Mouse (Mus musculus): Measurements from ENCODE around the gene Aprt. TPM values are rescaled to one million over a fixed set of nuclear protein-coding genes. Genes with fewer than 3 reads are reported as not detected.

Gene Aprt
- polyA plus RNA-seq, 1 experiment from 2014 or later: 156 TPM

- Histone ChIP-seq H3K9me3 (replicated peaks; ENCODE audit: control insufficient read depth, low read length, poor library complexity, severe bottlenecking) (no peaks in the 10 kb centered on the region), H3K4me2 (ENCODE audit: low read length) (no peak overlapping the region), H3K4me1 (ENCODE audit: control insufficient read depth, insufficient read depth, low read length) (peaks cover 23% of the 10 kb centered on the region), H3K9ac (ENCODE audit: low read depth, low read length) (no peak overlapping the region), H3K4me3 (ENCODE audit: low read depth, low read length) (no peak overlapping the region), H3K27ac (ENCODE audit: low read length) (no peak overlapping the region), H3K27me3 (ENCODE audit: control insufficient read depth, insufficient read depth, low read depth, low read length) (no peaks in the 10 kb centered on the region), H3K36me3 (ENCODE audit: control insufficient read depth, insufficient read depth, low read length) (0 out of 2 replicates have a peak, but pooled peaks cover 2% of the 10 kb centered on the region)
- 95% methylated on average over 17 of the region's 17 CpGs for WGBS
- no peak for ATAC-seq
Observed at GRCm38 (mm10) chr8:122571750-122572267, 4.9 kb downstream of the Aprt start.

- no peak for ATAC-seq
- 97% methylated on average over 11 of the region's 11 CpGs for WGBS
- H3K9me3 ChIP-seq (replicated peaks; ENCODE audit: control insufficient read depth, low read length, poor library complexity, severe bottlenecking): no peaks in the 10 kb centered on the region
- no peak overlapping the region for H3K4me3 ChIP-seq (ENCODE audit: low read depth, low read length)
- H3K27ac ChIP-seq (ENCODE audit: low read length): no peak overlapping the region
- peaks cover 29% of the 10 kb centered on the region for H3K4me1 ChIP-seq (ENCODE audit: control insufficient read depth, insufficient read depth, low read length)
- 0 out of 2 replicates have a peak, but pooled peaks cover 2% of the 10 kb centered on the region for H3K36me3 ChIP-seq (ENCODE audit: control insufficient read depth, insufficient read depth, low read length)
- H3K4me2 ChIP-seq (ENCODE audit: low read length): no peak overlapping the region
- no peaks in the 10 kb centered on the region for H3K27me3 ChIP-seq (ENCODE audit: control insufficient read depth, insufficient read depth, low read depth, low read length)
- no peak overlapping the region for H3K9ac ChIP-seq (ENCODE audit: low read depth, low read length)
Observed at GRCm38 (mm10) chr8:122571153-122571552, 5.6 kb downstream of the Aprt start.

- Histone ChIP-seq H3K36me3 (ENCODE audit: control insufficient read depth, insufficient read depth, low read length) (0 out of 2 replicates have a peak, but pooled peaks cover 2% of the 10 kb centered on the region), H3K4me3 (ENCODE audit: low read depth, low read length) (no peak overlapping the region), H3K4me2 (ENCODE audit: low read length) (no peak overlapping the region), H3K9me3 (replicated peaks; ENCODE audit: control insufficient read depth, low read length, poor library complexity, severe bottlenecking) (no peaks in the 10 kb centered on the region), H3K4me1 (ENCODE audit: control insufficient read depth, insufficient read depth, low read length) (peaks cover 18% of the 10 kb centered on the region), H3K27me3 (ENCODE audit: control insufficient read depth, insufficient read depth, low read depth, low read length) (no peaks in the 10 kb centered on the region), H3K9ac (ENCODE audit: low read depth, low read length) (no peak overlapping the region), H3K27ac (ENCODE audit: low read length) (no peak overlapping the region)
- ATAC-seq: no peak
- WGBS: 98% methylated on average over 16 of the region's 16 CpGs
Observed at GRCm38 (mm10) chr8:122569996-122570395, 6.7 kb downstream of the Aprt start.

- no peak overlapping the region for H3K9ac ChIP-seq (ENCODE audit: low read depth, low read length)
- no peaks in the 10 kb centered on the region for H3K27me3 ChIP-seq (ENCODE audit: control insufficient read depth, insufficient read depth, low read depth, low read length)
- H3K9me3 ChIP-seq (replicated peaks; ENCODE audit: control insufficient read depth, low read length, poor library complexity, severe bottlenecking): no peaks in the 10 kb centered on the region
- 0 out of 2 replicates have a peak, but pooled peaks cover 2% of the 10 kb centered on the region for H3K36me3 ChIP-seq (ENCODE audit: control insufficient read depth, insufficient read depth, low read length)
- no peak overlapping the region for H3K4me3 ChIP-seq (ENCODE audit: low read depth, low read length)
- WGBS: 71% methylated on average over 9 of the region's 9 CpGs
- no peak for ATAC-seq
- no peak overlapping the region; the same call in none of the 2 replicates for H3K4me2 ChIP-seq (ENCODE audit: low read length)
- peaks cover 18% of the 10 kb centered on the region for H3K4me1 ChIP-seq (ENCODE audit: control insufficient read depth, insufficient read depth, low read length)
- no peak overlapping the region for H3K27ac ChIP-seq (ENCODE audit: low read length)
Observed at GRCm38 (mm10) chr8:122569329-122569728, 7.4 kb downstream of the Aprt start.

GRCm38 (mm10) chr8:122568881-122569309, 7.8 kb downstream of the Aprt start:
- Histone ChIP-seq H3K27me3 (ENCODE audit: control insufficient read depth, insufficient read depth, low read depth, low read length) (no peaks in the 10 kb centered on the region), H3K36me3 (ENCODE audit: control insufficient read depth, insufficient read depth, low read length) (0 out of 2 replicates have a peak, but pooled peaks cover 2% of the 10 kb centered on the region), H3K4me2 (ENCODE audit: low read length) (peak overlapping the region; percentile 98), H3K4me1 (ENCODE audit: control insufficient read depth, insufficient read depth, low read length) (peaks cover 18% of the 10 kb centered on the region), H3K9ac (ENCODE audit: low read depth, low read length) (no peak overlapping the region), H3K9me3 (replicated peaks; ENCODE audit: control insufficient read depth, low read length, poor library complexity, severe bottlenecking) (no peaks in the 10 kb centered on the region), H3K4me3 (ENCODE audit: low read depth, low read length) (peak overlapping the region; percentile 77), H3K27ac (ENCODE audit: low read length) (no peak overlapping the region)
- no peak for ATAC-seq
- 18% methylated on average over 10 of the region's 10 CpGs for WGBS

- Histone ChIP-seq H3K4me1 (ENCODE audit: control insufficient read depth, insufficient read depth, low read length) (peaks cover 18% of the 10 kb centered on the region), H3K27ac (ENCODE audit: low read length) (peak overlapping the region; percentile 42; the same call in 1 of the 2 replicates), H3K9me3 (replicated peaks; ENCODE audit: control insufficient read depth, low read length, poor library complexity, severe bottlenecking) (no peaks in the 10 kb centered on the region), H3K4me2 (ENCODE audit: low read length) (peak overlapping the region; percentile 98), H3K27me3 (ENCODE audit: control insufficient read depth, insufficient read depth, low read depth, low read length) (no peaks in the 10 kb centered on the region), H3K4me3 (ENCODE audit: low read depth, low read length) (peak overlapping the region; percentile 77), H3K36me3 (ENCODE audit: control insufficient read depth, insufficient read depth, low read length) (0 out of 2 replicates have a peak, but pooled peaks cover 2% of the 10 kb centered on the region), H3K9ac (ENCODE audit: low read depth, low read length) (peak overlapping the region; percentile 78)
- peak; percentile 71 for ATAC-seq
- WGBS: 0% methylated on average over 34 of the region's 34 CpGs
Observed at GRCm38 (mm10) chr8:122568109-122568504, 8.6 kb downstream of the Aprt start.

GRCm38 (mm10) chr8:122567361-122568108, 9.2 kb downstream of the Aprt start, which contains the start of gene Cdt1:
Cdt1 (plus strand) TSS chr8:122568015.
- Histone ChIP-seq H3K27me3 (ENCODE audit: control insufficient read depth, insufficient read depth, low read depth, low read length) (no peaks in the 10 kb centered on the region), H3K4me3 (ENCODE audit: low read depth, low read length) (peak within 1 kb of the TSS; percentile 77), H3K27ac (ENCODE audit: low read length) (peak within 1 kb of the TSS; percentile 92), H3K9me3 (replicated peaks; ENCODE audit: control insufficient read depth, low read length, poor library complexity, severe bottlenecking) (no peaks in the 10 kb centered on the region), H3K4me1 (ENCODE audit: control insufficient read depth, insufficient read depth, low read length) (peaks cover 18% of the 10 kb centered on the region), H3K9ac (ENCODE audit: low read depth, low read length) (peak within 1 kb of the TSS; percentile 78), H3K36me3 (ENCODE audit: control insufficient read depth, insufficient read depth, low read length) (0 out of 2 replicates have a peak, but pooled peaks cover 2% of the 10 kb centered on the region), H3K4me2 (ENCODE audit: low read length) (peak within 1 kb of the TSS; percentile 98)
- peak; percentile 96 for ATAC-seq
- under 1% methylated on average over 62 of the region's 62 CpGs for WGBS

- peak overlapping the region; percentile 78 for H3K9ac ChIP-seq (ENCODE audit: low read depth, low read length)
- H3K27ac ChIP-seq (ENCODE audit: low read length): peak overlapping the region; percentile 92
- 17% methylated on average over 6 of the region's 6 CpGs for WGBS
- no peak for ATAC-seq
- peak overlapping the region; percentile 98 for H3K4me2 ChIP-seq (ENCODE audit: low read length)
- H3K27me3 ChIP-seq (ENCODE audit: control insufficient read depth, insufficient read depth, low read depth, low read length): no peaks in the 10 kb centered on the region
- H3K4me1 ChIP-seq (ENCODE audit: control insufficient read depth, insufficient read depth, low read length): peaks cover 18% of the 10 kb centered on the region
- H3K4me3 ChIP-seq (ENCODE audit: low read depth, low read length): peak overlapping the region; percentile 77
- 0 out of 2 replicates have a peak, but pooled peaks cover 2% of the 10 kb centered on the region for H3K36me3 ChIP-seq (ENCODE audit: control insufficient read depth, insufficient read depth, low read length)
- H3K9me3 ChIP-seq (replicated peaks; ENCODE audit: control insufficient read depth, low read length, poor library complexity, severe bottlenecking): no peaks in the 10 kb centered on the region
Observed at GRCm38 (mm10) chr8:122566766-122567165, 9.9 kb downstream of the Aprt start.
